Mouse (Mus musculus): Measurements from ENCODE around the gene Hykk.

DNA sequence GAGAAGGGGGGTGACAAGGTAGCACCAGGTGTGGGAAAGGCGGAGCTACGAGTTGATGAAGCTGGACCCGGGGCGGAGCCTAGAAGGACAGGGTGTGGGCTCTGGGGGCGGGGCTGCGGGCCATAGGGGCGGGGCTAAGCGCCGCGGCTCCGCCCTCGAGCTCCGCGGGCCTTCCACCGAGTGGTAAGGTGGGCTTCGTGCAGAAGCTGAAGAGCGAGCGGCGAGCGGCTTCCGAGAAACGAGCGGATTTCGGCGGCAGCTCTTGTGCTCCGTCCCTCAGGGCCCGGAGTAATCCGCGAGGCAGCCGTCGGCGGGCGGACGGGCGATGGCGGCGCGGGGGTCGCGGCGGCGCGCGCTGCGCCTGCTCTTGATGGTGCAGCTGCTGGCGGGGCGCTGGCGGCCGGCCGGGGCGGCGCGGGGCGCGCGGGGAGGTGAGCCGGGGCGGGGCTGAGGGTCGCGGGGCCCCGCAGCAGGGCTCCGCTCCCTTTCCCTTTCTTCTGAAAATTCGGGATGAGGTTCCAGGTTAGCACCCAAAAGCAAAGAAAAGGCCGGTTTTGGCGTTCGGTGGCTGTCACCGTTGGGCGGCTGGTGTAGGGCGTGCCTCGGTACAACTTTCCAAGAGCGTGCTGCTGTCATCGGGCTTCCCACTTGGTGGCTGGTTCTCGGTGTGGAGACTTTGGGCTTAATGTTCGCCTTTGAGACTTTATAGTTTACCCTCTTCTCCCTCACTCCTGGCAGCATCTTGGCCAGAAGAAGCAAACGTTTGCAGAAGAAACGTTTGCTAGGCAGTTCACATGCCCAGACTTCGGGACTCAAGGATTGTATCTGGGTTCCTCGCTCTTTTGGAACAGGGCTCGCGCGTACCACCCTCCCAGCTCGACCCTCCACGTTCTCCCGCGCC lies 64.5 kb downstream of the Hykk start:
- TF ChIP-seq CHD2 (IDR thresholded peaks at IDR 0.05; ENCODE audit: low read length) (no peak), ZKSCAN1 (IDR thresholded peaks at IDR 0.05; ENCODE audit: low read depth, low read length) (no peak), POLR2A (IDR thresholded peaks at IDR 0.05; ENCODE audit: control insufficient read depth in 1 of 2, insufficient read depth in 1 of 2, low read depth in 1 of 2, low read length in 2 of 2, poor library complexity in 1 of 2) (no peak), CTCF (IDR thresholded peaks at IDR 0.05 in 2 of 3, conservative IDR thresholded peaks at IDR 0.05 in 1 of 3; ENCODE audit: control insufficient read depth in 1 of 3, insufficient read depth in 1 of 3, low read depth in 2 of 3, low read length in 3 of 3, poor library complexity in 1 of 3, severe bottlenecking in 1 of 3) (no peak), EP300 (IDR thresholded peaks at IDR 0.05; ENCODE audit: low read depth in 1 of 2, low read length in 2 of 2) (no peak), GATA1 (IDR thresholded peaks at IDR 0.05; ENCODE audit: low read depth, low read length) (no peak), USF2 (IDR thresholded peaks at IDR 0.05; ENCODE audit: borderline replicate concordance in 1 of 2, insufficient read depth in 1 of 2, low read depth in 1 of 2, low read length in 2 of 2) (no peak)
